Mouse (Mus musculus): ENCODE results near the gene Rab44. TPM values are rescaled to one million over a fixed set of nuclear protein-coding genes. Genes with fewer than 3 reads are reported as not detected.

Rab44 gene
- total RNA-seq, 4 experiments from 2014 or later, result 0.14 TPM; not detected in 3

- no peak for DNase-seq (ENCODE audit: low spot score in 2 of 2)
Observed at GRCm38 (mm10) chr17:29165967-29166578, 52.1 kb downstream of the Rab44 start.

- no peak for DNase-seq (ENCODE audit: low spot score in 2 of 2)
Observed at GRCm38 (mm10) chr17:29167371-29167770, 53.4 kb downstream of the Rab44 start.

- DNase-seq (ENCODE audit: low spot score in 2 of 2), result no peak
Observed at GRCm38 (mm10) chr17:29168438-29168837, 54.5 kb downstream of the Rab44 start.

GRCm38 (mm10) chr17:29168996-29169601, 55.2 kb downstream of the Rab44 start:
- no peak for DNase-seq (ENCODE audit: low spot score in 2 of 2)

- DNase-seq (ENCODE audit: low spot score in 2 of 2), result no peak
Observed at GRCm38 (mm10) chr17:29170431-29171000, 56.6 kb downstream of the Rab44 start.

- peak; percentile 55 to 60 for DNase-seq (ENCODE audit: low spot score in 2 of 2)
Observed at GRCm38 (mm10) chr17:29171001-29171772, 57.2 kb downstream of the Rab44 start.

GRCm38 (mm10) chr17:29172062-29172461, 58.1 kb downstream of the Rab44 start:
- no peak for DNase-seq (ENCODE audit: low spot score in 2 of 2)

- no peak for DNase-seq (ENCODE audit: low spot score in 2 of 2)
Observed at GRCm38 (mm10) chr17:29173165-29173564, 59.2 kb downstream of the Rab44 start.

- no peak for DNase-seq (ENCODE audit: low spot score in 2 of 2)
Observed at GRCm38 (mm10) chr17:29175693-29176092, 61.7 kb downstream of the Rab44 start.

GRCm38 (mm10) chr17:29176391-29177267, 62.7 kb downstream of the Rab44 start:
- DNase-seq (ENCODE audit: low spot score in 2 of 2), result peak; percentile 51 to 74

GRCm38 (mm10) chr17:29178503-29179059, 64.6 kb downstream of the Rab44 start:
- no peak for DNase-seq (ENCODE audit: low spot score in 2 of 2)

- no peak for DNase-seq (ENCODE audit: low spot score in 2 of 2)
Observed at GRCm38 (mm10) chr17:29179917-29180316, 66.0 kb downstream of the Rab44 start.

- no peak for DNase-seq (ENCODE audit: low spot score in 2 of 2)
Observed at GRCm38 (mm10) chr17:29180406-29181127, 66.6 kb downstream of the Rab44 start.

- no peak for DNase-seq (ENCODE audit: low spot score in 2 of 2)
Observed at GRCm38 (mm10) chr17:29181751-29182150, 67.8 kb downstream of the Rab44 start.

GRCm38 (mm10) chr17:29183162-29183561, 69.2 kb downstream of the Rab44 start:
- no peak for DNase-seq (ENCODE audit: low spot score in 2 of 2)

- DNase-seq (ENCODE audit: low spot score in 2 of 2), result no peak
Observed at GRCm38 (mm10) chr17:29185376-29186046, 71.6 kb downstream of the Rab44 start.

GRCm38 (mm10) chr17:29186989-29187859, 73.3 kb downstream of the Rab44 start:
- DNase-seq (ENCODE audit: low spot score in 2 of 2), result no peak

GRCm38 (mm10) chr17:29188989-29189388, 75.0 kb downstream of the Rab44 start:
- DNase-seq (ENCODE audit: low spot score in 2 of 2), result no peak

- DNase-seq (ENCODE audit: low spot score in 2 of 2), result no peak
Observed at GRCm38 (mm10) chr17:29195579-29195978, 81.6 kb downstream of the Rab44 start.

Measured in left cerebral cortex, adult 8-10 months (tissue).